Mouse (Mus musculus): ENCODE data around the gene Rbfox1. TPM values are rescaled to one million over a fixed set of nuclear protein-coding genes. Genes with fewer than 3 reads are reported as not detected.
A peak's percentile ranks its signal among the peaks of the same experiment; 100 is the strongest.

Rbfox1 gene
- polyA plus RNA-seq, 1 experiment from 2014 or later = 13.9 TPM

GRCm38 (mm10) chr16:6907550-6907949 lies 1022.4 kb downstream of the Rbfox1 start:
- WGBS = 46% methylated on average over 6 of the region's 6 CpGs
- H3K27me3 ChIP-seq (replicated peaks; ENCODE audit: control insufficient read depth, insufficient read depth, low read length) = no peaks in the 10 kb centered on the region
- ATAC-seq (ENCODE audit: low read depth) (no peak), DNase-seq (ENCODE audit: low spot score) (peak; percentile 44)
- H3K9me3 ChIP-seq (ENCODE audit: control insufficient read depth, low read length) = no peaks in the 10 kb centered on the region
- H3K4me3 ChIP-seq (ENCODE audit: low read depth, low read length) = no peak overlapping the region
- no peak overlapping the region for H3K4me2 ChIP-seq (ENCODE audit: low read depth, low read length)
- H3K36me3 ChIP-seq (ENCODE audit: control insufficient read depth, insufficient read depth, low read length) = no peaks in the 10 kb centered on the region
- H3K9ac ChIP-seq (ENCODE audit: low read depth, low read length) = no peak overlapping the region
- H3K27ac ChIP-seq (replicated peaks; ENCODE audit: low read depth, low read length) = no peak overlapping the region
- H3K4me1 ChIP-seq (ENCODE audit: control insufficient read depth, insufficient read depth, low read length) = no peaks in the 10 kb centered on the region

DNA sequence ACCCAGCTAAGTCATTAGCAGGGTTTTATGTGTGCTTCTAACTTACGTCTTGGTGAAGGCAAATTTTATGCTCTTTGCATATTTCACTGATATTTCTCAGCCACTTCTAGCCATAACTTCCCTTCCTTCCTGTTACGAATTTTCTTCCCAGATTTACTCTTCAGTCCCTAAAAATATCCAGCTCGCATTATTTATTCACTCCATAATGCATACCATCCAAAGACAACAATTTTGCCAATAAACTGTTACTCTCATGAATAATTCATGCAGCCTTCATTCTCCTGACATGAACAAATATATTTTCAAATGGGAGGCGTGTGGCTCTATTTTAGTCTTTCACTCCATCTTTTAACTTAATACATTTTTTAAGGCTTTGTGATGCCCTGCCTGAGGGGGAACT lies 1029.4 kb downstream of the Rbfox1 start:
- no peak overlapping the region for H3K4me3 ChIP-seq (ENCODE audit: low read depth, low read length)
- H3K4me1 ChIP-seq (ENCODE audit: control insufficient read depth, insufficient read depth, low read length) = 0 out of 2 replicates have a peak, but pooled peaks cover 5% of the 10 kb centered on the region
- DNase-seq (ENCODE audit: low spot score) (peak; percentile 26), ATAC-seq (ENCODE audit: low read depth) (no peak)
- H3K4me2 ChIP-seq (ENCODE audit: low read depth, low read length) = no peak overlapping the region
- H3K9ac ChIP-seq (ENCODE audit: low read depth, low read length) = no peak overlapping the region
- no peaks in the 10 kb centered on the region for H3K36me3 ChIP-seq (ENCODE audit: control insufficient read depth, insufficient read depth, low read length)
- WGBS = 54% methylated on average over 4 of the region's 4 CpGs
- H3K27ac ChIP-seq (replicated peaks; ENCODE audit: low read depth, low read length) = no peak overlapping the region
- H3K9me3 ChIP-seq (ENCODE audit: control insufficient read depth, low read length) = no peaks in the 10 kb centered on the region
- H3K27me3 ChIP-seq (replicated peaks; ENCODE audit: control insufficient read depth, insufficient read depth, low read length) = no peaks in the 10 kb centered on the region

DNA sequence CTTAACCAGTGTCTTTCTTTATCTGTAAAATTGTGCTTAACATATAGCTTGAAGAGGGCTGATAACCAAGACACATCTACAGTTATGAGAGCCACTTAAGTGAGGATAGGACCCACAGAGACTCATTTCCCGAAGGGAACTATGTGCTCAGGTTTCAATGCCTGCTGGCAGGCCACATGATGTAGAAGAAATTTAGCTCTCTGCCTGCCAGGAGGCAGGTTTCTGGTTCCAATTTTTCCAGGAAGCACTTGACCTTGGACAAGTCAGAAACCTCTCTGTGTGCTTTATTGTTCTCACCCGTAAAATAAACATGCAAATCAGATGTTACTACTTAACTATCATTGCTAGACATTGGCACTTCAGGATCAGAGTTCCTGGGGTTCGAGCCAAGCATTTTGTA lies 1033.5 kb downstream of the Rbfox1 start:
- no peak overlapping the region for H3K4me3 ChIP-seq (ENCODE audit: low read depth, low read length)
- no peak overlapping the region for H3K4me2 ChIP-seq (ENCODE audit: low read depth, low read length)
- 0 out of 2 replicates have a peak, but pooled peaks cover 5% of the 10 kb centered on the region for H3K4me1 ChIP-seq (ENCODE audit: control insufficient read depth, insufficient read depth, low read length)
- H3K9me3 ChIP-seq (ENCODE audit: control insufficient read depth, low read length) = no peaks in the 10 kb centered on the region
- no peak overlapping the region for H3K9ac ChIP-seq (ENCODE audit: low read depth, low read length)
- ATAC-seq (ENCODE audit: low read depth) (no peak), DNase-seq (ENCODE audit: low spot score) (no peak)
- H3K27me3 ChIP-seq (replicated peaks; ENCODE audit: control insufficient read depth, insufficient read depth, low read length) = no peaks in the 10 kb centered on the region
- WGBS = 32% methylated on average over 3 of the region's 3 CpGs
- H3K36me3 ChIP-seq (ENCODE audit: control insufficient read depth, insufficient read depth, low read length) = no peaks in the 10 kb centered on the region
- no peak overlapping the region for H3K27ac ChIP-seq (replicated peaks; ENCODE audit: low read depth, low read length)

DNA sequence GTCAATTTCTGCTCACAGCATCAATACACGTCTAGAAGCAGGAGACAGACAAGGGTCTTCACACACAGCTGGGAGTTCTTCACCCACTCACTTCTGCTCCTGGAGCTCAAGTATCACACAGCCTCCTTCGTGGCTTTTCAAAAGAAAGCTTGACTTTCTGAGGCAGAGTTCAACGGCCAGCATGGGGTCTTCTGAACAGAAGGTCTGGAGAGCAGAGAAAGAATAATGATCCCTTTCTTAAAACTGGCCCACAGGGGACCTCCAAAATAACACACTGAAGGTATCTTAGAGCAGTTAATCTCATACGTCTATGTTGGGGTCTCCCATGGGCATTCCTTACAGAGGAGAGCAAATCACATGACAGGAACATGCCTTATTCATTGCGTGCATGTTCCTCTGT lies 1034.5 kb downstream of the Rbfox1 start:
- H3K4me1 ChIP-seq (ENCODE audit: control insufficient read depth, insufficient read depth, low read length) = 0 out of 2 replicates have a peak, but pooled peaks cover 5% of the 10 kb centered on the region
- H3K4me3 ChIP-seq (ENCODE audit: low read depth, low read length) = no peak overlapping the region
- WGBS = 24% methylated on average over 5 of the region's 5 CpGs
- no peak overlapping the region for H3K4me2 ChIP-seq (ENCODE audit: low read depth, low read length)
- no peaks in the 10 kb centered on the region for H3K27me3 ChIP-seq (replicated peaks; ENCODE audit: control insufficient read depth, insufficient read depth, low read length)
- ATAC-seq (ENCODE audit: low read depth) (no peak), DNase-seq (ENCODE audit: low spot score) (no peak)
- no peak overlapping the region for H3K27ac ChIP-seq (replicated peaks; ENCODE audit: low read depth, low read length)
- H3K36me3 ChIP-seq (ENCODE audit: control insufficient read depth, insufficient read depth, low read length) = no peaks in the 10 kb centered on the region
- H3K9me3 ChIP-seq (ENCODE audit: control insufficient read depth, low read length) = no peaks in the 10 kb centered on the region
- H3K9ac ChIP-seq (ENCODE audit: low read depth, low read length) = no peak overlapping the region

DNA sequence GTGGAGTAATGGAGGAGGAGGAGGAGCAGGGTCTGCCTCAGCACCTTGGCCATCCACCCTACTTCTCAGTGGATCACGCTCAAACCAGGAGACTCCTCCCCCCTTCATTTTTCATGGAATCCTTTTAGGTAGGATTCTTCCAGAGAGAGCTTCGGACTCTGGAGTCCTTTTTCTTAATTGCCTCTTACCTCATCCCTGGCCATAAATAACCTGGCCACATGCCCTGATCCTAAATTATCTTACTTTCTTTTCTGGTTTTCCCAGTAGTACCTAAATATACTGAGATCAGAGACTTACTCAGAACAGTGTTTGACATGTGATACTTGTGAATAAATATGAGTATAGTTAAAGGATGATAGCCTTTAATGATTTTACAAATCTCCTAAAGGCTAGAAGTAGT lies 1042.5 kb downstream of the Rbfox1 start:
- H3K27ac ChIP-seq (replicated peaks; ENCODE audit: low read depth, low read length) = no peak overlapping the region
- no peaks in the 10 kb centered on the region for H3K27me3 ChIP-seq (replicated peaks; ENCODE audit: control insufficient read depth, insufficient read depth, low read length)
- DNase-seq (ENCODE audit: low spot score) (no peak), ATAC-seq (ENCODE audit: low read depth) (no peak)
- no peak overlapping the region for H3K9ac ChIP-seq (ENCODE audit: low read depth, low read length)
- H3K4me3 ChIP-seq (ENCODE audit: low read depth, low read length) = no peak overlapping the region
- 67% methylated on average over 2 of the region's 2 CpGs for WGBS
- no peaks in the 10 kb centered on the region for H3K9me3 ChIP-seq (ENCODE audit: control insufficient read depth, low read length)
- H3K4me2 ChIP-seq (ENCODE audit: low read depth, low read length) = no peak overlapping the region
- no peaks in the 10 kb centered on the region for H3K4me1 ChIP-seq (ENCODE audit: control insufficient read depth, insufficient read depth, low read length)
- no peaks in the 10 kb centered on the region for H3K36me3 ChIP-seq (ENCODE audit: control insufficient read depth, insufficient read depth, low read length)

GRCm38 (mm10) chr16:6930795-6931194 lies 1045.6 kb downstream of the Rbfox1 start:
- Histone ChIP-seq H3K9ac (ENCODE audit: low read depth, low read length) (no peak overlapping the region), H3K4me2 (ENCODE audit: low read depth, low read length) (no peak overlapping the region), H3K27ac (replicated peaks; ENCODE audit: low read depth, low read length) (no peak overlapping the region), H3K27me3 (replicated peaks; ENCODE audit: control insufficient read depth, insufficient read depth, low read length) (no peaks in the 10 kb centered on the region), H3K4me3 (ENCODE audit: low read depth, low read length) (no peak overlapping the region), H3K36me3 (ENCODE audit: control insufficient read depth, insufficient read depth, low read length) (no peaks in the 10 kb centered on the region), H3K4me1 (ENCODE audit: control insufficient read depth, insufficient read depth, low read length) (no peaks in the 10 kb centered on the region), H3K9me3 (ENCODE audit: control insufficient read depth, low read length) (no peaks in the 10 kb centered on the region)
- peak; percentile 5 for DNase-seq (ENCODE audit: low spot score)
- no peak for ATAC-seq (ENCODE audit: low read depth)
- 45% methylated on average over 3 of the region's 3 CpGs for whole genome bisulfite sequencing

- no peaks in the 10 kb centered on the region for H3K9me3 ChIP-seq (ENCODE audit: control insufficient read depth, low read length)
- H3K27me3 ChIP-seq (replicated peaks; ENCODE audit: control insufficient read depth, insufficient read depth, low read length) = no peaks in the 10 kb centered on the region
- H3K4me2 ChIP-seq (ENCODE audit: low read depth, low read length) = no peak overlapping the region
- no peak overlapping the region for H3K27ac ChIP-seq (replicated peaks; ENCODE audit: low read depth, low read length)
- no peak overlapping the region for H3K9ac ChIP-seq (ENCODE audit: low read depth, low read length)
- H3K4me1 ChIP-seq (ENCODE audit: control insufficient read depth, insufficient read depth, low read length) = no peaks in the 10 kb centered on the region
- whole genome bisulfite sequencing = 78% methylated on average over 6 of the region's 6 CpGs
- DNase-seq (ENCODE audit: low spot score) = no peak
- ATAC-seq (ENCODE audit: low read depth) = no peak
- H3K4me3 ChIP-seq (ENCODE audit: low read depth, low read length) = no peak overlapping the region
- no peaks in the 10 kb centered on the region for H3K36me3 ChIP-seq (ENCODE audit: control insufficient read depth, insufficient read depth, low read length)
Observed at GRCm38 (mm10) chr16:6946151-6946550, 1061.0 kb downstream of the Rbfox1 start.

DNA sequence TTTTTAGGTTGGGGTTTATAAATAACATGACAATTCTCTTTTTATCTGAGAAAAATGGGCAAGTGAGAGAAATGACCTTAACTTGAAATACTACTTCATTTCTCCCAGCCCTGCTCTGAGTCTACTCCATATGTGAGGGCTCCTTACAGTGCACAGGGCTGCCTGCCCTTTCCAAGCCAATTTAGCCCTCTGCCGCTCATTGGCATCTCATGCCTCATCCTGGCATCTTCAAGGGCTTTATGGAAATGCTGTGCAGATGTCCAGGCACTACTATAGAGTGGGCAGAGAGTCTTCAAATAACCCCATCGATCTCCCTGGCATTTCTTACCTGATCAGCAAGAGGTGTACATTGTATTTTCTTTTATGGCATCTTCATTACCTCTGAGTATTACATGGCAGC lies 1064.5 kb downstream of the Rbfox1 start:
- Histone ChIP-seq H3K4me3 (ENCODE audit: low read depth, low read length) (no peak overlapping the region), H3K27me3 (replicated peaks; ENCODE audit: control insufficient read depth, insufficient read depth, low read length) (no peaks in the 10 kb centered on the region), H3K4me1 (ENCODE audit: control insufficient read depth, insufficient read depth, low read length) (no peaks in the 10 kb centered on the region), H3K36me3 (ENCODE audit: control insufficient read depth, insufficient read depth, low read length) (no peaks in the 10 kb centered on the region), H3K27ac (replicated peaks; ENCODE audit: low read depth, low read length) (no peak overlapping the region), H3K4me2 (ENCODE audit: low read depth, low read length) (no peak overlapping the region), H3K9me3 (ENCODE audit: control insufficient read depth, low read length) (no peaks in the 10 kb centered on the region), H3K9ac (ENCODE audit: low read depth, low read length) (no peak overlapping the region)
- 85% methylated on average over 2 of the region's 2 CpGs for WGBS
- no peak for DNase-seq (ENCODE audit: low spot score)
- ATAC-seq (ENCODE audit: low read depth) = no peak

- DNase-seq (ENCODE audit: low spot score) = no peak
- WGBS = 80% methylated on average over 6 of the region's 6 CpGs
- no peaks in the 10 kb centered on the region for H3K9me3 ChIP-seq (ENCODE audit: control insufficient read depth, low read length)
Observed at GRCm38 (mm10) chr16:6955102-6955675, 1070.0 kb downstream of the Rbfox1 start.

More at GRCm38 (mm10) chr16:6955102-6955675, 1070.0 kb downstream of the Rbfox1 start:
- Histone ChIP-seq H3K27ac (replicated peaks; ENCODE audit: low read depth, low read length) (no peak overlapping the region), H3K9ac (ENCODE audit: low read depth, low read length) (no peak overlapping the region), H3K4me2 (ENCODE audit: low read depth, low read length) (no peak overlapping the region), H3K4me3 (ENCODE audit: low read depth, low read length) (no peak overlapping the region), H3K4me1 (ENCODE audit: control insufficient read depth, insufficient read depth, low read length) (no peaks in the 10 kb centered on the region), H3K36me3 (ENCODE audit: control insufficient read depth, insufficient read depth, low read length) (no peaks in the 10 kb centered on the region), H3K27me3 (replicated peaks; ENCODE audit: control insufficient read depth, insufficient read depth, low read length) (no peaks in the 10 kb centered on the region)
- no peak for ATAC-seq (ENCODE audit: low read depth)

Measured in embryonic facial prominence, embryonic 14.5 days (tissue).